Mouse (Mus musculus) kidney, embryonic 14.5 days (tissue): Measurements from ENCODE around the gene Nsrp1. TPM values are rescaled to one million over a fixed set of nuclear protein-coding genes. Genes with fewer than 3 reads are reported as not detected.

Experiments
- ATAC-seq: fragments of 200-750 bp; cut with Nextera tagmentation; 2 replicates; pipeline ENCODE4 v1.8.0; 2017; ENCODE audit warnings: moderate number of reproducible peaks, mild to moderate bottlenecking, moderate TSS enrichment, moderate library complexity; ENCODE audit not compliant: low FRiP score, low TSS enrichment
- H3K27ac ChIP-seq: fragments of 300-500 bp; sonication (generic); 2 replicates; pipeline ENCODE4 v1.5.1; 2014; ENCODE audit warnings: low read depth, mild to moderate bottlenecking, low read length, moderate library complexity, mixed read lengths
- H3K27me3 ChIP-seq: fragments of 300-500 bp; sonication (generic); 2 replicates; pipeline ENCODE4 v1.6.1; 2014; ENCODE audit warnings: mild to moderate bottlenecking, low read length; ENCODE audit not compliant: control insufficient read depth, insufficient read depth
- H3K36me3 ChIP-seq: fragments of 300-500 bp; sonication (generic); 2 replicates; pipeline ENCODE4 v1.6.1; 2014; ENCODE audit warnings: low read length, mixed read lengths; ENCODE audit not compliant: control insufficient read depth, insufficient read depth
- H3K4me1 ChIP-seq: fragments of 300-500 bp; sonication (generic); 2 replicates; pipeline ENCODE4 v1.6.1; 2014; ENCODE audit warnings: low read length, mixed read lengths; ENCODE audit not compliant: control insufficient read depth, insufficient read depth
- H3K4me2 ChIP-seq: fragments of 300-500 bp; sonication (generic); replicated peaks from 2 replicates; pipeline ENCODE4 v1.6.1; 2014; ENCODE audit warnings: low read depth, mild to moderate bottlenecking, low read length
- H3K4me3 ChIP-seq: fragments of 300-500 bp; sonication (generic); 2 replicates; pipeline ENCODE4 v1.5.1; 2014; ENCODE audit warnings: mild to moderate bottlenecking, low read length
- H3K9ac ChIP-seq: fragments of 300-500 bp; sonication (generic); 2 replicates; pipeline ENCODE4 v1.6.1; 2014; ENCODE audit warnings: low read depth, mild to moderate bottlenecking, low read length, moderate library complexity
- H3K9me3 ChIP-seq: fragments of 300-500 bp; sonication (generic); 2 replicates; pipeline ENCODE4 v1.6.1; 2016; ENCODE audit warnings: low read length; ENCODE audit not compliant: control insufficient read depth
- WGBS: fragments of 180-500 bp; shearing (Covaris S2); extraction: QIAGEN DNeasy Blood & Tissue Kit; methylation state at CpG from one replicate; pipeline ENCODE4 v1.1.7; 2014; 5-methylcytosine and 5-hydroxymethylcytosine counted together
- polyA plus RNA-seq: library from polyadenylated mRNA; unstranded; fragments of >200 nt; fragmentation: Nextera tagmentation; extraction: Ambion mirVana; gene quantifications from 2 replicates; pipeline ENCODE4 v1.2.1, GENCODE M21; 2014

Nsrp1 gene
- polyA plus RNA-seq, 1 experiment from 2014 or later, result 78.5 TPM

DNA sequence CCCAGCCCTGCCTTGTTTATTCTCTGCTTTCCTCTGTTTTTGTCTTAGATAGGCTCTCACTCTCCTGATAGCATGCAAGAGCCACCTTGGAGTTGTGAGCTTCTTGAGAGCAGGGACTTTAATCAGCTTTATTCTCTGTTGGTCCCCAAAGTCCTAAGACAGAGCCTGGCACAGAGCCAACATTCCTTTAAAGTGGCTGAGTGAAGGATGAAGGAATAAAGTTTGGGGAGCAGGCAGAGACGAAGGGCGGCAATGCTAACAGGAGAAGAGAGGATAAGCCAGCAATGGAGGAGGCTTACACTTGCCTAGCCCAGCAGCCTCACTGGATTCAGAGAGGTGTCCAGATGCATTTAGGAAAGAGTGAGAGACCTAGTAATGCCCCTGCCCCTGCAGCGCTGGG, 18.3 kb upstream of the Nsrp1 start:
- no peak overlapping the region for H3K9ac ChIP-seq
- H3K4me2 ChIP-seq, result no peak overlapping the region
- no peak for ATAC-seq
- H3K9me3 ChIP-seq, result no peaks in the 10 kb centered on the region
- no peak overlapping the region for H3K4me3 ChIP-seq
- no peaks in the 10 kb centered on the region for H3K36me3 ChIP-seq
- WGBS, result 59% methylated on average over 3 of the region's 3 CpGs
- 0 out of 2 replicates have a peak, but pooled peaks cover 4% of the 10 kb centered on the region for H3K4me1 ChIP-seq
- no peak overlapping the region for H3K27ac ChIP-seq
- no peaks in the 10 kb centered on the region for H3K27me3 ChIP-seq

DNA sequence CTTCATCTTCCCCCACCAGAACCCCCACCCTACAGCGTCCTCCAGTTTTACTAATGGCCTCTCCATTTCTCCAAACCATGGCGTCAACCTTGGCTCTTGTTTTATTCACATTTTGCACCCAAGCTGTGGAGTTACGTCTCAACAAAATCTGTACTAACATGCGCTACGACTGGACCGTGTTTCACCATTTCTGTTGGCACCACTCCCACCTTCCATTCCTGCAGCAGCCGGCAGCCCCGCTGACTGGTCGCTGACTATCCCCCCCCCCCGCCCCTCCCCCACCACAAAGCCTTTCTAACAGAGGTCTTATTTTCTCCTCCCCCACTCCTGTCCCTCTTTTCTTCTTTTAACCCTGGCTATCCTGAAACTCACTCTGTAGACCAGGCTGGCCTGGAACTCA, 17.0 kb upstream of the Nsrp1 start:
- Histone ChIP-seq H3K4me2 (no peak overlapping the region), H3K9ac (no peak overlapping the region), H3K36me3 (no peaks in the 10 kb centered on the region), H3K27ac (no peak overlapping the region), H3K4me3 (no peak overlapping the region), H3K27me3 (no peaks in the 10 kb centered on the region), H3K9me3 (no peaks in the 10 kb centered on the region), H3K4me1 (0 out of 2 replicates have a peak, but pooled peaks cover 4% of the 10 kb centered on the region)
- WGBS, result 70% methylated on average over 10 of the region's 10 CpGs
- no peak for ATAC-seq

DNA sequence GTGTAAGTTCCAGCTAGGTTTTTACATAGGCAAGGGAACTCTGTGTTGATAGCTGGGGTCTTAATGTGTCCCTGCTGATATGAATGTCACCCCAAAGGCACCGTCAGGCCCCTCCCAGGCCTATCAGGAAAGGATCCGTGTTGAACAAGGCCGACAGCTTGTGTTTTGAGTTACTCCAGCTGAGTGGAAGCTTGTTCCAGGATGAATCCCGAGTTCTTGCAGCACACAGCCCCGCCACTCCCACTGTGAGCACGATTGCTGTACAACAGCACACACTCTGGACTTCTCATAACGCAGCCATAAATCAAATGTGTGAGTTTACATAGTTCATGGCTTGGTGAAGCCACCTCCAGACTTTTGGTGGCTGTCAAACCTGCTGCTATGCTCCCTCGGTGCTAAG, 15.9 kb upstream of the Nsrp1 start:
- 56% methylated on average over 8 of the region's 8 CpGs for WGBS
- Histone ChIP-seq H3K4me1 (0 out of 2 replicates have a peak, but pooled peaks cover 4% of the 10 kb centered on the region), H3K36me3 (no peaks in the 10 kb centered on the region), H3K27me3 (no peaks in the 10 kb centered on the region), H3K9ac (no peak overlapping the region), H3K4me3 (no peak overlapping the region), H3K4me2 (no peak overlapping the region), H3K9me3 (no peaks in the 10 kb centered on the region), H3K27ac (no peak overlapping the region)
- no peak for ATAC-seq

DNA sequence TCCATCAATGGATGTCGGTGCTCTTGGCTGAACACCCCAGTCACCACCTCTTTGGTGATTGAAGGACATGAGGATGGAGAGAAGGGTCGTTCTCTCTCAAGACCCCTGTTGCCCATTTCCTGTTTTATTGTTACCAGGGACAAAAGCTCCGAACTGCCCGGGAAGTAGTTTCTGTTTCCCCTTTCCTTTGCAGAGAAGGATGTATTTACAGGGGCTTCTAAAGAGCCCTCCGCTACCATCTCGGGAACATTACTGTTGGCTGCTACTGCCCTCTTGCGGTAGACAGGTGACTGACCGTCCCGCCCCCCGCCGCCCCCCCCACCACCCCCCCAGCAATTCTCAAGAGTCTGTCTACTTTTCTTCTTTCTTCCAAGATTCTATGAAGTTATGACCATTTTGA, 15.0 kb upstream of the Nsrp1 start:
- no peak; the same call in 1 of the 2 replicates for ATAC-seq
- Histone ChIP-seq H3K4me2 (peak overlapping the region; percentile 33), H3K4me3 (peak overlapping the region; percentile 30), H3K27ac (no peak overlapping the region), H3K4me1 (0 out of 2 replicates have a peak, but pooled peaks cover 4% of the 10 kb centered on the region), H3K9ac (no peak overlapping the region), H3K27me3 (no peaks in the 10 kb centered on the region), H3K9me3 (no peaks in the 10 kb centered on the region), H3K36me3 (no peaks in the 10 kb centered on the region)
- WGBS, result 2% methylated on average over 11 of the region's 11 CpGs

DNA sequence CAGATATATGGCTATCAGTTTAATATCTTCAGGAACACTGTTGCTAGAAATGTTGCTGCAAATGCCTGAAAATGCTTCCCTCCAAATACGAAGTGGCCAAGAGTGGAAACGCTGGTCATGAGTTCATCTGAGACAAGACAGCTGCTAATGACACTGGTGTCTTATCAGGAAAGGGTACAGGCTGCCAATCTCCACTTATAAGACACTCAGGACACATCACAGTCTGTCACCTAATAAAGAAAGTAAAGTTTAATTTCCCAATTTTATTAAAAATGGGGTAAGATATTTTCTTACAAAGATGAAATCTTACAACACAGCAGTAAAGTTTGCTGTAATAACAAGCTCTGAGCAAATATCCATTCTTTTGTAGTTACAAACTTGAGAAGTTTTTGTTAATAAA, 10.9 kb upstream of the Nsrp1 start:
- Histone ChIP-seq H3K27me3 (no peaks in the 10 kb centered on the region), H3K27ac (no peak overlapping the region), H3K9ac (no peak overlapping the region), H3K4me3 (no peak overlapping the region), H3K36me3 (no peaks in the 10 kb centered on the region), H3K4me1 (0 out of 2 replicates have a peak, but pooled peaks cover 3% of the 10 kb centered on the region), H3K9me3 (no peaks in the 10 kb centered on the region), H3K4me2 (no peak overlapping the region)
- ATAC-seq, result no peak
- WGBS, result 57% methylated on average over 2 of the region's 2 CpGs

DNA sequence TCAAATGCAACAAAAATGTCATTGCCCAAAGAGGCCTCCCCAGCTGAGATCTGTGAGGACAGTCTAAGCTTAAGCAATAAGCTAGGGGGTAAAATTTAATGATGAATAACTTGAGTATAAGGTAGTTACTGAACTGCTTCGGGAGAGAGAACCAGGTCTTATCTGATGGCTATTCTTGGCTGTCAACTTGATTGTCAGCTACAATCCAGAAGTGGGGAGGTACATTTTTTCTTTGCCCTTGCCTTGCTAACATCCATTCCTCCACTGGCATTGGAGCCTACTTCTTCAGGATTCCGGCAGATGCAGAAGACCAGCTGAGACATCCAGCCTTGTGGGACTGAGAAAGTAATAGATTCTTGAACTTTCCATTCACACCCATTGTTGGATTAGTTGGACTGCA, 8.8 kb upstream of the Nsrp1 start:
- WGBS, result 89% methylated on average over 2 of the region's 2 CpGs
- Histone ChIP-seq H3K27ac (no peak overlapping the region), H3K9me3 (no peaks in the 10 kb centered on the region), H3K9ac (no peak overlapping the region), H3K27me3 (no peaks in the 10 kb centered on the region), H3K4me3 (no peak overlapping the region), H3K36me3 (no peaks in the 10 kb centered on the region), H3K4me2 (no peak overlapping the region), H3K4me1 (no peaks in the 10 kb centered on the region)
- ATAC-seq, result no peak

DNA sequence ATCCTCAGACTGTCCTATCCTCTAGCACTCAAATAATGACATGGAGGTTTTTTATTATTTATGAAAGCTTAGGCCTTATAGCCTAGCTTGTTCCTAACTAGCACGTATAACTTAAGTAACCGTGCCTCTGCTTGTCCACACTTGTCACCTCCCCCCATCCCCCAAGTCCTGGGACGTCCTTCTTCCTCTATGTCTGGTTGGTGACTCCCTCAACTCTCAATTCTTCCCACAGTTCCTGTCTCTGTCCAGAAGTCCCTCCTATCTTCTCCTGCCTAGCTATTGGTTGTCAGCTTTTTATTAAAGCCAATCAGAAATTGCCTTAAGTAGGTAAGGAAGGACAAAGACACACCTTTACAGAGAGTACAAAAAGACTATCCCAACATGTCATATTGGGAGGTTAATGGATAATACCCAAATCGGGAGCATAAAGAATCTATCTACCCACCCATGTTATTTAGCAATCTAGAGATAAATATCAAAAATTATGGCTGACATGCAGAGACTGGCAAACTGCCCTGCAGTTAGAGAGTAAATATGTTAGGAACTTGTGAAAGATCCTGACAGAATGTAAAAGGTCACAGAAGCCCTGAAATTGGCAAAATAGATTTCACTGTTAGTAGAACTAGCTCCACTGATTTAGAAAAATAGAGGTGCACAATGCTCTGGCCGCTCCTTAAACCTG, 5.9 kb upstream of the Nsrp1 start:
- 66% methylated on average over 5 of the region's 5 CpGs for WGBS
- ATAC-seq, result no peak

DNA sequence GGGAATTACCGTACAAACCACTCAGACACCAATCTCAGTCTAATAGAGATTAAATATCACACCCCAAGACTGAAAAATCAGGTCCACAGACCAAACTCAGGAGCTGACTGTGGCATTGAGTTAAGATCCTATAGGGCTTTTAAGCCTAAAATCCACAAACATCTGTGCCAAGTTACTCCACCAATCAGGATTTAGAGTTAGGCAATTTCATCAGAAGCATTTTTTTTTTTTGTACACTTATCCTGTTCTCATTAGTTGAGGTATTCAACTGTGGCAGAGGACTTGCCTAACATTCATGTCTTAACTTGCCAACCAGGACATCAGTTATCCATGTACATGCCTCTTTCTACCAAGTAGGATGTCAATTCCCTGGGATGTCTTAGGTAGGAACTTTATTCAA, 1.1 kb upstream of the Nsrp1 start:
- Histone ChIP-seq H3K27me3 (no peaks in the 10 kb centered on the region), H3K36me3 (peaks cover 18% of the 10 kb centered on the region), H3K9ac (no peak overlapping the region), H3K4me2 (no peak overlapping the region), H3K4me1 (0 out of 2 replicates have a peak, but pooled peaks cover 2% of the 10 kb centered on the region), H3K27ac (no peak overlapping the region), H3K4me3 (no peak overlapping the region), H3K9me3 (no peaks in the 10 kb centered on the region)
- 93% methylated on average over 1 of the region's 1 CpGs for WGBS
- ATAC-seq, result no peak

More for the DNA sequence above, 5.9 kb upstream of the Nsrp1 start:
- Histone ChIP-seq H3K9ac (no peak overlapping the region), H3K4me2 (no peak overlapping the region), H3K9me3 (no peaks in the 10 kb centered on the region), H3K4me1 (no peaks in the 10 kb centered on the region), H3K27ac (no peak overlapping the region), H3K36me3 (no peaks in the 10 kb centered on the region), H3K27me3 (no peaks in the 10 kb centered on the region), H3K4me3 (no peak overlapping the region)

DNA sequence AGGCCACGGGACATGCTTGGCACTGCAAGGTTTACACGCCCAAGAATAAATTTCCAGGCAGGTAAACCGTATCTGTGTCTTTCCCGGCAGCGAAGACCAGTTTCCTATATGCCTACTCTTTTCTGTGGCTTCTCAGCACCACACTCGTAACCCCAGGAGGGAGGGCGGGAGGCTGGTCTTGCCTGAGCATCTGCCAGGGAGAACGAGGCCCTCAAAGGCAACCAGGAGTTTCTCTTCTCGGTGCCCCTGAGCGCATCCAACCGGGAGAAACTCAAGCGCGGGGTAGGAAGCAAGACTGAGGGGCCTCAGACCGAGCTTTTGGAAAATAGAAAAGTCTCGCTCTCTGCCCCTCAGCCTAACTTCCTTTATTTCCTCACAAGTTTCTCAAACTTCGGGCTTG, 443 bp downstream of the Nsrp1 start:
- Histone ChIP-seq H3K9ac (peak overlapping the region; percentile 89), H3K4me1 (0 out of 2 replicates have a peak, but pooled peaks cover 2% of the 10 kb centered on the region), H3K27ac (peak overlapping the region; percentile 72), H3K4me2 (peak overlapping the region; percentile 82), H3K4me3 (peak overlapping the region; percentile 89), H3K9me3 (no peaks in the 10 kb centered on the region), H3K27me3 (no peaks in the 10 kb centered on the region), H3K36me3 (peaks cover 31% of the 10 kb centered on the region)
- 3% methylated on average over 16 of the region's 16 CpGs for WGBS
- peak; percentile 14; the same call in 1 of the 2 replicates for ATAC-seq
